Mouse (Mus musculus): Measurements from ENCODE around the gene Secisbp2l.

The Secisbp2l gene

DNA sequence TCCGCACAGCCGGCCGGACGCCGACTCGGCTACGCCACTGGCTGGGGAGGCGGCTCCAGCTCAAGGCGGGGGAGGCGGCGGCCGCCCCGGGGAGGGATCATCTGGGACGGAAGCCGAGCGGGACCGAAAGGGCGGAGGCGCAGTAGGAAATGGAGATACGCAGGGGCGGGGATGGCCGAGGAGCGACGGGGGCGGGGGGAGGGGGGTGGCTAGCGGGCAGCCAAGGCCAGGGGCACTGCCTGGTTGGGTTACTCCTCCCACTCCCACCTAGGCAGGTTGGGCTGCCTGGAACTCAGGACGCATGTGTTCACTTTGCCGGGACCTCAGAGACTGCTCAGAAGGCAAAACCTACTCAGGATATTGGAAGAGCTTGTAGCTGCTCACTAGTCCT lies at the start of gene Secisbp2l:
Gene Secisbp2l, minus strand, starts transcription at position 152 of the 391 bp plus-strand sequence.
- peak; percentile 97 for DNase-seq (ENCODE audit: low spot score)

DNA sequence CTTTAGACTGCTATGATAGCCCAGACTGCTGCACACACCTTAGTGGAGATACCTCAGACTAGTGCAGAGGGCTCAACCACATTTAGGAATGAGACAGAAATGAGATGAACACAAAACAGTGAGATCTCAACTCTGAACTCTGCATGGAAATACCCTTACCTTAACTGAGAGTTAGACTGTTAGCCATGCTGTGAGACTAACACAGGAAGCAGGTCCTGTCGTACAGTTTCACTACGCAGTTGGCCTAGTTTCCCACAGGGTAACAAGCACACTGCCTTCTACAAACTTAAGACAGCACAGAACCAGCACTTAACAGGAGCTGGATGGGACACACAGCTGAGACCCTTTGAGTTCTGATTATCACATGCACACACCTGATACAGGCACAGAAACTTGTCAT lies 47.3 kb upstream of the Secisbp2l start:
- DNase-seq (ENCODE audit: low spot score) = no peak

- no peak for DNase-seq (ENCODE audit: low spot score)
Observed at GRCm38 (mm10) chr2:125827898-125828297, 45.2 kb upstream of the Secisbp2l start.

- no peak for DNase-seq (ENCODE audit: low spot score)
Observed at GRCm38 (mm10) chr2:125826201-125826600, 43.5 kb upstream of the Secisbp2l start.

GRCm38 (mm10) chr2:125820397-125820796 lies 37.7 kb upstream of the Secisbp2l start:
- DNase-seq (ENCODE audit: low spot score) = no peak

- DNase-seq (ENCODE audit: low spot score) = no peak
Observed at GRCm38 (mm10) chr2:125813972-125814595, 31.4 kb upstream of the Secisbp2l start.

DNA sequence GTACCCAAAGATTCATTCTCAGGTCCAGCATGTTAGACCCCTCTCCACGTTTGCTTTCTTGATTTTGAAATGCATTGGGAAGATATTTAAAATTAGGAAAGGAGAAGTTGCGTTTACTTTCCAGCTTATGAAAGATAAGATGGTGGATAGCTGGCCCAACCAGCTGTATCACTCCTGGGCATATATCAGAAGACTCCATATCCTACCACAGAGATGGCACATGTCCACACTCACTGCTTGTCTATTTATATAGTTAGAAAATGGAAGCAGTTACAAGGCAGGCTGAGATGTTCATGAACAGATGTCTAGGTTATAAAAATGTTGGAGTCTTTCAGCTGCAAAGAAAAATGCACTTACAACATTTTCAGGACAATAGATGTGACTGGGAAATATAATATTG lies 28.7 kb upstream of the Secisbp2l start:
- DNase-seq (ENCODE audit: low spot score) = no peak

DNA sequence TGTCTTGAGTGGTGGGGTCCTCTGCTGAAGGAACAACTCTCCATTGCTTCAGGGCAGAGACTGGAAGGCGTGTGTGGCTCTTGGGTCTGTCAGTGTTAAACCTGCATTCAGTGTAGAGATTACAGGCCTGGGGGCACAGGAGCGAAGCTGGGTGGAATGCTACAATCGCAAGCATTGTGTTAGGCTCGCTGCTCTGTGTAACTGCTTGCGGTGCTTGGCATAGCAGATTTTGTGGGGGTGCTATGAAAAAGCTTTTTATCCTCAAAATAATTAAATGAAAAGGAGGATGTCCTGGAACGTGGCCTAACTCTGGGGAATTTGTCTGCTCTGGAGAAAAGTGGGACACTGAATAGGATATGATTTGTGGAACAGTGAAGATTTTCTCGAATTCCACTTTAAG lies 26.9 kb upstream of the Secisbp2l start:
- DNase-seq (ENCODE audit: low spot score) = no peak

GRCm38 (mm10) chr2:125805826-125806225 lies 23.2 kb upstream of the Secisbp2l start:
- no peak for DNase-seq (ENCODE audit: low spot score)

DNA sequence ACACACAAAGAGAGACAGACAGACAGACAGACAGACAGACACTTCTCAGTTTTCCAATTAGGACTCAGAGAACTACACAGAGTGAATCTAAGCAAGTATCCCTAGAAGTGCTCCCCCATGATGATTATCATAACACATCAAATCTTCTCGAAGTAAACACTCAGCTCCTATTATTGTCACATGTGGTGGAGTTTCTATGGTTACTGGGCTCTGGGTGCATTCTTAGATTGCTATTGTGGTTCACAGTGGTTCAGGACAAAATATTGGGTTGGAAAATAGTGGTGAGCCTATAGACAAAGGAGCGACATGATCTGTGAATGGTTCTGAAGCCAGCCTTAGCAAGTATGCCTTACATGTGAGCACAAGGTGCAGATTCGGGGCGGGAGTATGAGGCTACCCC lies 19.3 kb upstream of the Secisbp2l start:
- DNase-seq (ENCODE audit: low spot score) = no peak

DNA sequence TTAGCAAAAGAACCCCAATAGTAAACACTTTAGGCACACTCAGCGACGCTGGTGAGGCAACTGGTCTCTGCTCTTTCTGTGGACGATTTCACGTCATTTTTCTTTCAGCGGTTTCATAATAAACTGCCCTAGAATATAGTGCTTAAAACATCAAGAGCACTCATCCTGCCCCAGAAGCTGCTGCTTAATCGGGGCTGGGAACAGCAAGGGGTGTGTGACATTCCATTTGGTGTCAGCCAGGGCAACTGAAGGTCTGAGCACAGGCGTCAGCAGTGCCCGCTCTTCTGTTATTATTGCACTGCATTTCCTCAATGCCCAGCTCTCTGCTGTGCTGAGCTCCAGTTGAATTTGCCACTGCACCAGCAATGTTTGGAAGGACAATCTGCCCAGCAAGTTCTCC lies 18.4 kb upstream of the Secisbp2l start:
- no peak for DNase-seq (ENCODE audit: low spot score)

DNA sequence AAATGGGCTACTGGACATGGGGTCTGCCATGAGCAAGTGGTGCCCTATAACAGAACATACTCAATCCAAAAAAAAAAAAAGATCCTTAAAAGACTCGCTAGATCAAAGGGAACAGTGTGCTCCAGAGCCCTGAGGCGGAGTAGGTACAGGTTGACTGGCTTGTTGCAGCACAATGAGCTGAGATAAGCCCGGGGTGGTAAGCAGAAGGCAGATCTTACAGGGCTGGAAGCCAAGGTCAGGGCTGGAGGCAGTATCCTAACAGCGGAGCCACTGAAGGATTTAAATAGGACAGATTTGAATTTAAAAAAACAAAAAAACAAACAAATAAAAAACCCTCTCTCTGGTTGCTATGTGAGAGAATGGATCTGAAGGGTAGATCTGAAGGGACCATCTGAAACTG lies 17.8 kb upstream of the Secisbp2l start:
- no peak for DNase-seq (ENCODE audit: low spot score)

GRCm38 (mm10) chr2:125797872-125798271 lies 15.2 kb upstream of the Secisbp2l start:
- DNase-seq (ENCODE audit: low spot score) = no peak

DNA sequence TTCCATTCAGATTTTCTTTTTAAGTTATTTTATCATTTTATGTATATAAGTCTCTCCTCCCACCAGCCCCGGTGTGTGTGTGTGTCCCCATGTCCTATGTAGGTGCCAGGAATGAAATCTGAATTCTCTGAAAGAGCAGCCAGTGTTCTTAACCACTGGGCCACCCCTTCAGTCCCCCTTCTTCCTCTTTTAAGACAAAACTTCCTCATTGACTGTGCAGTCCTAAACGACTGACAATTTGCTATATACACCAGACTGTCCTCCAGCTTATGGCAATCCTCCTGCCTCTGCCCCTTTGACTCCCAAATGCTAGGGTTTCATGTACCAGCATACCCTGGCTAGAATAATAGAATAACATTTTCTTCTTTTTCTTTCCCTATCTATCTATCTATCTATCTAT lies 12.4 kb upstream of the Secisbp2l start:
- no peak for DNase-seq (ENCODE audit: low spot score)

DNA sequence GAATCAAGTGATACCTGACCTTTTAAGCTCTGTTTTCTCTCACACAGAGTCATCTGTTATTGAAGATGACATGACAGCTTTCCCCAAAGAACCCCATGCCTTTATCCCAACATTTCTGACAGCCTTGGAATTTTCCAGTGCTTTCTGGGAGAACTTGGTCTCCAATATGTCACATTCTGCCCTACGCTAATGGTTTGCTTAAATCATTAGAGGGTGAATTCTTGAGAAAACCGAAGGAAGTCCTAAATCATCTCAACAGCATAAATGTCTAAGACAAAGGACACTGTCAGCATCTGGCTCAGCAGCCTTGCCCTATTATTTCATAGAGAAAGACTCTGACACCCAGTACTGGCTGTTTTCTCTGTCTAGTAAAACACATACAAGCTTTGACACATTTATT lies 11.5 kb upstream of the Secisbp2l start:
- DNase-seq (ENCODE audit: low spot score) = no peak

DNA sequence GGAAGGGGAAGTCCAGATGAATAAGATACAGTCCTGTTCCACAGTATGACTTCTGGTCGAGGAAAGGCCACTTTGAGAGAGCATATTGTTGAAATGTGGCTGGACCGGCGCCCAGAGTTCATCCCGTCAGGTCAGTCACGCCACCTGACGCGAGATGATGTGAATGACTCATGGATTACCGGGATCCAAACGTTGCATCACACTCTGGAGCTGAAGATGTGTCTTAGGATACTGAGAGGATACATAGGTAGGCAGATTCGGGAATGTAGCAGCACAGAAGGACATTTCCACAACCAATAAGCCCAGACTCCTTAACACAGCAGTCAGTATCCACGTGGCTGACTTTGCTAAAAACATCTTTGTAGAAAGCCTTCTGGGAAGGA lies 10.2 kb upstream of the Secisbp2l start:
- DNase-seq (ENCODE audit: low spot score) = no peak

- DNase-seq (ENCODE audit: low spot score) = no peak
Observed at GRCm38 (mm10) chr2:125792144-125792878, 9.6 kb upstream of the Secisbp2l start.

DNA sequence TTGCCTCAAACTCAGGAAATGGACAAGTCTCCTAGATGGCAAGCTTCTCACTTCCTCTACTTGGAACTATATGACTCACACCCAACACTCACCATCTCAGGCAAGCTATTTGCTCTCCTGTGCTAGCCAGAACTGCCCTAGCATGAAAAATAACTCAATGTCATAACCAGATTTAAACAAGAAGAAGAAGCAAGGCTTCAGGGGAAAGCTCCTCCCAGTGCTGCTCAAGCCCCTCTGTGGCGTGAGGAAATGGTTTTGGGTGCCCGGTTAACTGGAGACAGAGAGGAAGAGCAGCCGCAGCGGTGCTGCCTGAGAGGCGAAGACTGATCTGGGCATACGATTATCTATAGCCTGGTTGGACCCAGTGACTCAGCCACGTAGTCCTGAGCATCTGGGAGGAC lies 8.8 kb upstream of the Secisbp2l start:
- no peak for DNase-seq (ENCODE audit: low spot score)

DNA sequence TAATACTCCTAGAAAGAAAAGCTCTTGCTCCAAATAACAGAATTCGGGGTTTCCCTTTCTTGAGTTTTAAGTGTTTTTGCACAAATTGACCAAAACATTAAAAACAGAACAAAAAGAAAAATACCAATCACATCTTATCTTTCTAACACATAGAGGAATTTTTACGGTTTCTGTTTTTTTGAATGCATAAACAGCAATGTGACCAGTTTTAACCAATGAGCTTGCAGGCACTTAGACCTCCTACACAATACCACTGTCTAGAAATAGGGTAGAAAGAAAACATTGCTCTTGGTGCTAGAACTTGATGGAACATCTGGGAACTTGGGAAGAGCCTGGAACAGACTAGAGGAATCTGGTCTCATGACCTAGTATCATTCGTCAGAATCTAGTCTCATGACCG lies 7.6 kb upstream of the Secisbp2l start:
- DNase-seq (ENCODE audit: low spot score) = no peak

- DNase-seq (ENCODE audit: low spot score) = no peak
Observed at GRCm38 (mm10) chr2:125789265-125789664, 6.6 kb upstream of the Secisbp2l start.

- DNase-seq (ENCODE audit: low spot score) = no peak
Observed at GRCm38 (mm10) chr2:125788785-125789184, 6.1 kb upstream of the Secisbp2l start.

- no peak for DNase-seq (ENCODE audit: low spot score)
Observed at GRCm38 (mm10) chr2:125788351-125788750, 5.7 kb upstream of the Secisbp2l start.

- no peak for DNase-seq (ENCODE audit: low spot score)
Observed at GRCm38 (mm10) chr2:125785021-125785420, 2.4 kb upstream of the Secisbp2l start.

DNA sequence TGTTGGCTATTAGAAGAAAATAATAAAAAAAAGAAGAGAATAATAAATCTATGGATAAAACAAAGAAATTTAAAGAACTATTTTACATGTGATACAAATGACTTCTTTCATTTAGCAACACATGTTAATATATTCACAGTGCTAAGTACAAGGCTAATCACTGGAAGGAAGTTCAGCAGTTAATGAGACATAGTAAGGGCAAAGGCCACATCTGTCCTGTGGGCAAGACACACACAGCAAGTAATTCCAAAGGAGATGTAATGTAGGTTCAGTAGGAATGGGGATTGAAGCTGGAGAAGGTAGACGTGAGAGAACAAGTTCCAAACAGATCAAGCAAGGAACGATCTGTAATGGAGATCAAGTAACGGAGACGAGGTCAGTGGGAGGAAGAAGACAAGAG lies 1.7 kb upstream of the Secisbp2l start:
- DNase-seq (ENCODE audit: low spot score) = no peak

Data from ovary, postnatal 10 days (tissue).